Mouse (Mus musculus) heart, adult 2 months (tissue): ENCODE results near the gene Tmem199.
A peak's percentile ranks its signal among the peaks of the same experiment; 100 is the strongest.

ENCODE experiments used
- CTCF ChIP-seq: fragments of 200-600 bp; IDR thresholded peaks from 2 replicates; pipeline ENCODE4 v1.8.1; 2022; ENCODE audit warnings: antibody characterized with exemption, mild to moderate bottlenecking, moderate library complexity
- EP300 ChIP-seq: fragments of 200-500 bp; IDR thresholded peaks from 2 replicates; pipeline ENCODE4 v1.6.1; 2011; ENCODE audit warnings: low read depth, low read length, control low read depth; ENCODE audit not compliant: insufficient read depth

GRCm38 (mm10) chr11:78490781-78491241 is 21.2 kb downstream of the Tmem199 start:
- TF ChIP-seq EP300 (no peak), CTCF (peak; percentile 16; the same call in 1 of the 2 replicates)
